Mouse (Mus musculus) adrenal gland, postnatal 25 days (tissue): ENCODE measurements at regions not wholly inside any gene's neighbourhood (a gene's known extent, or its start where the extent isn't known, plus 50 kb on each side); places are given as distances from the start of the nearest gene placed in this dataset.

Source experiments
- DNase-seq: peaks from one replicate; pipeline ENCODE4 v3.0.0; 2021; ENCODE audit warnings: mixed read lengths

GRCm38 (mm10) chr12:106186501-106186900, 176.5 kb downstream of the Vrk1 start:
- no peak for DNase-seq

DNA sequence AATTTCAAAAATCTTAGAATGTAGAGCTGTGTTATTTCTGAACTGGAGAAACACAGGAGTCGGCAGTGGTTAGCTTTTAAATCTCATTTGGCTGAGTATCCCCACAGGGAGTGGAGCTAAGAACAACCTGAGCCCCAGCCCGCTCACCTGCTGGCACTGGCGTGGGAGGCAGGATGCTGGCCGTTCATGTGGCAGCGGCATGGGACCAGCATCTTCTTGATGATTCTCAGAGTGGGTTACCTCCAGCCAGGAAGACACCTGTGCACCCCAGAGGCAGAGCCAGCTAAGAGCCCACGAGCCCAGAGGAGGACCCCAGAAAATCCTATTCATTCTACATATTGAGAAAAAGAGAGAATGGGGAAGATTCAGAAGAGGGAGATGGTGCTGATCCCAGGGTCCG, 181.7 kb downstream of the Vrk1 start:
- DNase-seq, result no peak

GRCm38 (mm10) chr12:106199302-106199701, 189.3 kb downstream of the Vrk1 start:
- DNase-seq, result no peak

GRCm38 (mm10) chr12:106203526-106203925, 193.5 kb downstream of the Vrk1 start:
- DNase-seq, result no peak

- no peak for DNase-seq
Observed at GRCm38 (mm10) chr12:106210959-106211358, 200.9 kb downstream of the Vrk1 start.

GRCm38 (mm10) chr12:106211488-106211887, 201.5 kb downstream of the Vrk1 start:
- no peak for DNase-seq

DNA sequence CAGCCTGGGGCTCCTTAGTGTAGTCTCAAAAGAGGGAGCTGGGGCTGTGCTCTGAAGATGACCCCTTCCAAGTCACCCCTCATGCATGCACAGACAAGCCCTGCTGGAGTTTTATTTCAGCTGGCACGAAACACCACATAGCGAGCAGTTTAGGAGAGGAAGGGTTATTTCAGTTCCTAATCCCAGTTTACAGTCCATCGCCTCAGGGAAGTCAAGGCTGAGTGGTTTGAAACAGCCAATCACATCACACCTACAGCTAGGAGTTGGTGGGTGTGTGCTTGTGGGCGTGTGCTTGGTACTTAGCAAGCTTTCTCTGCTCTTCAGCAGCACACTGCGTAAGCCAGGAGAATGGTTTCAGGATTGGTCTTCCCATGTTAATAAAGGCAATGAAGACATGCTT, 202.4 kb downstream of the Vrk1 start:
- DNase-seq, result no peak

DNA sequence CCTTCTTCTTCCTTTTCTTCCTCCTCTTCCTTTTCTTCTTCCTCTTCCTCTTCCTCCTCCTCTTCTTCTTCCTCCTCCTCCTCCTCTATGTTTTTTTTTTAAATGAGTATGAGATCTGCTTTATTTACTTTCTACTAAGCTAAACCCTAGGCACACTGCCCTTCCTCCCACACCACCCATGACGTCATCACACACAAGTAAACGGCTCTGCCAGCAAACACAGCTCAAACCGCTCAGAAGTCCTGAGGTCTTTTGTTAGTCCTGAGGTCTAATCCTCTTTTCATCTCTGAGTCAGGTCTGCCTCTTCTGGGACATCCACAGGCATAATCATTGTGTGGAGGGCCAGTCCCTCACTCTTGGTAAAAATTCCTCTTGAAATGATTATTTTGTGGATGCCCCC, 210.0 kb downstream of the Vrk1 start:
- no peak for DNase-seq

- DNase-seq, result no peak
Observed at GRCm38 (mm10) chr12:106226276-106226675, 216.2 kb downstream of the Vrk1 start.

GRCm38 (mm10) chr12:106226776-106227562, 216.9 kb downstream of the Vrk1 start:
- DNase-seq, result no peak

- DNase-seq, result no peak
Observed at GRCm38 (mm10) chr12:106227563-106227840, 217.5 kb downstream of the Vrk1 start.

DNA sequence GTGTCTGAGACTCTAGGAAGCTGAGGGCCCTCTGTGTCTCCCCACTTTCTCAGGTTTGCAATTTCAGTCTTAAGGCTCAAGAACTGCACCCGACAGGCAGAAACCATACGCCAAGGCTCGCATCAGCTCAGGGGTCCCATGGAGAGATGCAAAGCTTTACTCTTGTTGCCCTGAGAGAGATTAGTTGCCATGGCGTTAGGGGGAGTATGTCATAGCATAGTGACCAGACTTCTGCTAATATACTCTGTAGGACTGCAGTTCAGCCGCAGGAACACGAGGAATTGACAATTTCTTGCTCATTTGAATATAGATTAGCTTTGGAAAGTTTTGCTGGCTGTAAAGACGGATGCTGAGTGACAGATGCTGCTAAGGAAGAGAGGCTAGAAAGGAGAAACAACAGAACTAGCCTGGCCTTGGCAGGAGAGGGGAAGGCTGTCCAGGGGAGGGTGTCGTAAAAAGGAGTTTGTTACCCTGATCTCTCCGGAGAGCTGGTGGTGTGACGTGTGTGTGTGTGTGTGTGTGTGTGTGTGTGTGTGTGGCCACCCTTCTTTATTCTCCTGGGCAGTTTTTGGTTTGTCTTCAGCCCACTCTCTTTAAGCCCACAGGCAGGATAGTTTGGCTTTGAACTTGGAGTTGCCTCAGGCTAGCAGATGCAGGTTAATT, 235.3 kb downstream of the Vrk1 start:
- no peak for DNase-seq

DNA sequence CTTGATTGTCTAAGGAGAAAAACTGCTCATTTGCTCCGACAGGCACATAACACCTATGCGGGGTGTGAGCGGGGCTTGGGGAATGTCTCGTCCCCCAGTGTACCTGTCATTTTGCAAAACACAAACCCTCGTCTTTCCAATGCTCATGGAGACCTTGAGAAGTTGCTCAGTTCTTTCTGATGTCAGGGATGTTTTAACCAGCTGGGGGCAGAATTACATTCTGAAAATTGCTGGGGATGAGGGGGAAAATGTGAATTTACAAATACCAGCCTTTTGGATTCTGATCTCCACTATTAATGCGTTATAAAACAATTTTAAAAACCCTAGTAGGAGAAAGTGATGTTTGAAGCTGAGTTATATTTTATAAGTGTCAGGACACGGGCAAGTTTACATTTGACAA, 263.6 kb downstream of the Vrk1 start:
- no peak for DNase-seq

DNA sequence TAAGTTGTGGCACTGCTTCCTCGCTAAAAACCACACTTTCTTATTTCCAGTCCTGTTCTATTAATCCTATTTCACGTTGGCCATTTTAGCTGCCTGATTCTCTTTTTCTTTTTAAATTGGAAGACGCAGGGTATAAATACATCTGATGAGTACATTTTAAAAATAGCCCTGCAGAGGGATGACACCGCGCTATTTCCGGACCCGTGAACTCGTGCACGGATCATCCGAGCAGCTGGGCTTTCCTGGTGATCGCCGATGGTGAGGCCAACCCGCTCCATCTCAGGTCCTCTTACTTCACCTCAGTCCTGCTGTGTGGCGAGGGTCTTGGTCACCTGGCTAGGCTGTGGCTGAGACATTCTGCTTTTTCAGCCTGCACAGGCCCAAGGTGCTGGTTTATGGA, 267.9 kb downstream of the Vrk1 start:
- DNase-seq, result no peak

DNA sequence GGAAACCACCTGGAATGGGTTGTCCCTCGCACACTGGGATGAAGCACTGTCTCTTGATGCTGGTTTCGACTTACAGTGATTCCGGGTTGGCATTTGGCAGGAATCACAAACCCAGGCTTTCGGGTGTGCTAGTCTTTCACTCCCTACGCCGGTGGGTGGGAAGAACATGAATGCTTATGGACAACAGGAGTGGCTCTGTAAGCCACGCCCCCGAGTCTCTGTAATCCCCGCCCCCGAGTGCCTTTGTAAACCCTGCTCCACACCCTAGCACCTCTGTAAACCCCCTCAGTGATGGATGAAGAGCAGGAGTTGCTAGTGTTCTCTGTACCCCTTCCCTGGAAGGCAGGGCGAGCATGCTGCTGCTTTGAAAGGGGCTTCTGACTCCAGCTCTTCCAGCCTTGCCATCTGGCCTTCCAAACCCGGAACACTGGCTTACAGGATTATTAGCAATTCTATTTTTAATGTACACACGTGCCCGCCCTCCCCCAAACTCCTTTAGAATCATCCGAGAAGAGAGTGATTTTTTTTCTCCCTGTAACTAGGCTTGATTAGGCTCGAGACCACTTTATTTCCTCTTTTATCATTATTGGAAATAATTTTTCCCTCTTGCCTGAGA, 272.6 kb downstream of the Vrk1 start:
- no peak for DNase-seq

GRCm38 (mm10) chr12:106284814-106285213, 274.8 kb downstream of the Vrk1 start:
- no peak for DNase-seq

GRCm38 (mm10) chr12:106288791-106289515, 278.9 kb downstream of the Vrk1 start:
- no peak for DNase-seq

GRCm38 (mm10) chr12:106291476-106292046, 281.5 kb downstream of the Vrk1 start:
- DNase-seq, result no peak

GRCm38 (mm10) chr12:106293117-106293516, 283.1 kb downstream of the Vrk1 start:
- DNase-seq, result no peak

- DNase-seq, result no peak
Observed at GRCm38 (mm10) chr12:106295596-106295995, 285.6 kb downstream of the Vrk1 start.

- DNase-seq, result no peak
Observed at GRCm38 (mm10) chr12:106302617-106303016, 292.6 kb downstream of the Vrk1 start.

DNA sequence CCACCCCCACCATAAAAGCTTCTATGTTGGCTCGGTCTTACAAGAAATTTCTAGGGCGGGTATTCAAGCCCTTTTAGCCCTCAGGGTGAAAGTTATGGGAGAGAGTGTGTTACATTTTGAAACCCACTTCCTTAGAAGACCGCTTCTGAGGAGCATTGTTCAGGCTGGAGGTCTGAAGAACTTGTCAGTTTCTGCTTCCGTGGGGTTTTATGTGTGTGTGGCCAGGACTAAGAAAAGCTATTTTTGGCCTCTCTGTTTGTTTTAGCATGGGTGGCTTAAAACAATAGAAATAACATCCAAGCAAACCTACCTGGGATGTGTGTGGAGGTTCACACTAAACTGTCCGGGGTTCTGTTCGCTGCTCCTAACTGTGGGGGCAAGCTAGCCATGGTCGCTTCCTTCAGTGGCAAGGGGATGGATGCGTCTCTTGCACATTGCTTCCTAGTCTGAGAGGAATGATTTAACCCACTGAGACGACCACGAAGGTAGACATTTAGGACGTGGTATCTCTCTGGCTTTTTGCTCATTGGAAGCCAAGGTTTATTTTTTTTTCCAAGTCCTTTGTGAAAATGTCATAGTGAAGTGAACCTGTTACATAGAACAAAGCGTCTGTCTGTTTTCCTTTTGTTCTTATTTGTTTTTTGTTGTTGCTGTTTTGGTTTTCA, 298.4 kb downstream of the Vrk1 start:
- no peak for DNase-seq
